Mouse (Mus musculus) monocyte, adult 5-6 weeks (primary cell): ENCODE results near the gene Cdh4. TPM values are rescaled to one million over a fixed set of nuclear protein-coding genes. Genes with fewer than 3 reads are reported as not detected.

ENCODE experiments used
- ATAC-seq: fragments of 153-309, 156-312 bp; replicated peaks from 2 replicates; pipeline ENCODE4 v1.8.0; 2017; ENCODE audit warnings: mild to moderate bottlenecking; ENCODE audit not compliant: low TSS enrichment, insufficient number of reproducible peaks, severe bottlenecking, poor library complexity, low FRiP score
- total RNA-seq: library from RNA; stranded (forward); fragments of 200-1000, 200-491, 200-594 nt; gene quantifications from 3 replicates; pipeline ENCODE4 v1.2.3, GENCODE M21; 2017

Gene Cdh4
- total RNA-seq, 1 experiment from 2014 or later, result not detected

DNA sequence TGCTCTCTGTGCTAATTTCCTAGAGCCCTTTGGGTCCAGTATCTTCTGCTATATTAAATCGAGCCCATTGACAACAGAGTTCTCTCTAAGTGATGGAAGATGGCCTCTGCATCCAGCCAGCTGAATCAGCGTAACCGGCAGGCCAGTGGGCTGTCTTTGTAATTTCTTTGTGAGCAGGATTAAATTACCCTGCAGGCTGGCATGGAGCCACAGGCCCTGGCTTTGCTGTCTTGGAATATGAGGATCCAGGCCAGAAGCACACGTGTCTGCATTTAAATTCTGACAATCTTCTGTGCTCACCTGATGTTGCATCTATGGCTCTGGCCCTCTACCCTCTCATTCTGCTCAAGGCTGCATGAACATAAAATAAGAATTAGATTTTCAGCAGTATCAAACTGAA is 17.0 kb downstream of the Cdh4 start:
- ATAC-seq, result no peak

DNA sequence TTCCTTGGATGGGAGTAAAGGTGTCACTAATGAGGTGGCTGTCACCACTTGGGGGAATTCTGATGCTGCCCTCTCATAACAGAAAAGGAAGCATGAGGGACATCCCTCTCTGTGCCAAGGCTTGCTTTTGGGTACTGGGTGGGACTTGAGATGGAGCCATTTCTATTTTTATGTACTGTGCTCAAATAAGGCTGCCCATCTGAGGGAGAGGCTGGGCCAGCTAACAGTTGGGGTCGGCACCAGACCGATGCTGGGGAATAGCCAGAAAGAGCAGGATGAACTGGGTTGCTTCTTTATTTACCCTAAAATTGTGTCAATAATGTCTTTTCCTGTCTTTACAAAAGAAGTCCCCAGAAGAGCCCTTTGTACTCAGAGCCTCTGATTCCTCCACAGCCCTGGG is 17.4 kb downstream of the Cdh4 start:
- ATAC-seq, result no peak

DNA sequence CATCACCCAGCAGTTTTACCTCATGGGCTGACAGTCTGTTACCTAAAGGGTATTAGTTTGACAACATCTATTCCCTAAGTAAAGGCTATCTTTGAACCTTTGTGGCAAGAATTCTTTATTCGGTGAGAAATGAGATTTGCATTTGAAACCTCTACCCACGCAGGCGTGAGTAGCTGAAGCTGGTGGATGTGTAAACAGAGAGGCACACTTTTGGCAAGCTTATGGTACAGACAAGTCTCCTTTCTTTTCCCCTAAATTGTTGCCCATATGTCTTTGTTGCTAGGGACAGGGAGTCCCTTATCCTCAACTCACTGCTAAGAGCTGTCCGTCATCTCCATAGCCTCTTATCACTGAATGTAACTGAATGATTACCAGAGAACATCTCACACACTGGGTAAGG is 21.3 kb downstream of the Cdh4 start:
- no peak for ATAC-seq

DNA sequence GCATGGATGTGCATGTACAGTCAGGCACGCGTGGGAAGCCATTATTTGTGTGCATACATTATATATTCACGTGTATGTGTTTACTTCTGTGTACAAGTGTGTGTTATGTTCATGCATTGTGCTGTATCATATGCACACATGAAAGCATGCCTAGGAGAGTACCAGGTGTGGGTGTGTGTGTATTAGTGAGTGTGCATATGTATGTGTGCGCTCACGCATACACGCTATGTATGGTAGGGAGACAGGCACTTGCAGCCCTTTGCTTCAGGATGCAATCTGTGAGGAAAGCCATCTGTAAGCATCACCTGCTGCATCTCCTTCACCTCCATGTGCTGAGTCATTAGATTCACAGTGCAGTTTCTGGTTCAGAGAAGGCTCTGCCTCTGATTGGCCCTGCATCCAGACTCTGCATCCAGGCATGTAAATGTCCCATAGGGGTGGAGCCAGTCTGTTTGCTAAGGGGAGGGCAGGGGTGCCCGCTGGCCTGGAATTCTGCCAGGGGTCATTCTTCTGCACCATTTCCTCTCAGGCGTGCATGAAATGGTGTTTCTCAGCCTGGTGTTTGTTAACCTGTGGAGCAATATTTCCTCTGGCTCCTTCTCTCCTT is 25.7 kb downstream of the Cdh4 start:
- no peak for ATAC-seq

DNA sequence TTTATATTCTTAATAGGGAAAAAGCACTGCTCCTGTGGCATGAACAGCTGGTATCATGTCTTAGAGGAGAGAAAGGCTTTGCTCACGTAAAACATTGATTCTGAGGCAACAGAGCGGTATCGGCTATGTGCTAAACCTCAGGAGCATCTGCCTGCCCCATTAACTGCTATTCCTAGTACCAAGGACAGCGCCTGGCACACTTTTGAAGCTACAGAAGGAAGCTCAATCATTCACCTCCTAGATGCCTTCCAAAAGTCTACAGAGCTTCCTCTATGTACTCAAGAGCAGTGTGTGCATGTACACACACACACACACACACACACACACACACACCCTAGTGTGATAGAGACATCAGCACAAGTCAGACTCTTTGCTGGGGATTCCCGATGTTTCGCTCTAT is 34.4 kb downstream of the Cdh4 start:
- ATAC-seq, result no peak

DNA sequence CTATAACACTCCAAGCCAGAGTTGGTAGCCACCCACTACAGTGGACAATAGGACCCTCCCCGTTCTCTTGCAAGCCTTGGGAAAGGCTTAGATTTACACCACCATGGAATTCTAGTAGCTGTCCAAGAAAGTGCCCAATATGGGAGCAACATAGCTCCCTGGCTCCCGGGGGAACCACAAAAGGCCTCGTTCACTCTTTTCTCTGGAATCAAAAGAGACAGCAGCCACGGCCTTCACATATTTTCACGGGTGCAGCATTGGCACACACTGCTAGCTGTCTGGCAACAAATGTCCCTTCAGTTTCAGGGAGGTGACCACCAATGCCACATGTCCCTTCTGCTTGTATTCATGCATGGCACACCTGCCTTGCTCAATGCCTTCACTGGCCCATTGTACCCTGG is 38.6 kb downstream of the Cdh4 start:
- no peak for ATAC-seq

DNA sequence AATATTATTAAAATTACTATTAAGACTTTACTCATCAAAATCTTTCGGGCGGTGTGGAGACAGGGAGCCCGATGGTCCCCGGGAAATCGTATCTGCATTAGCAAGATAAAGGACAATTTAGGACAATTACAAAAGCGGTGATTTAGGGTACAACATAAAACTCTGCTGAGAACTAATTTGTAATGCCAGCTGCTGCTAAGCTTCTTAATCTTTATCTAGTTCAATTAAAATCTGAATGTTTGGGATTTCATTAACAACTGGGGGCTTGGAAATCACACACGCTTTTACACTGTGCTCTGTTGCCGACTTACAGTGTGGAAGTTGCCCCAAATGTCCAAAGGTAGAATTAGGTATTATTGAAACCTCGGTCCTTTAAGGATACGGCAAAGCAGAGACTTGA is 39.1 kb downstream of the Cdh4 start:
- no peak for ATAC-seq

DNA sequence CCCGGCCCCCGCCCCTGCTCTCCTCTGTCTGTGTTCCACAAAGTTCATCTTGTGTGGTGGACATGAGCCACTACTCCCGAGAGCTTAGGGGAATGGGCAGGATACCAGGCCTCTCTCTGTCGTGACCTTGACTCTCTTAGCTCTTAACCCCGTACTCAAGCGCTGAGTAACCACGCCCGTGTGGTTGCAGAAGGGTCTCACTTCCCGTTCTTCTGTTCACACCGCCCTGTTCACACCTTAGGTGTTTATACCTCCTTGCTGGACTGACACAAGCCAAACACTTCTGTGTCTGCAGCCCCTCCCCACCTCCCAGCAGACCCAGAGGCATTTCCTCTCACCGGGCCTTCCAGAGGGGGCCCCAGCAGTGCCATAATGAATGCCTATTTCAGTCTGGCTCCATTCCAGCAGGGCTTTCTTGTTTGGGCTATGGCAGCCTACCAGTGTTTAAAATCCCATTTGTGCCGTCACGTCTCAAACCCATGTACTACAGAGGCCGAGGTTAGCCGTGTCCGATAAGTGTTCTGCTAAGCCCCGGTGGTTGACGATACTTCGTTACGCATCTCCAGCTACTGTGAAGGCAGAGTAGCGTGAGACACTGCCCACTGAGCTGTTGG is 46.4 kb downstream of the Cdh4 start:
- no peak for ATAC-seq

DNA sequence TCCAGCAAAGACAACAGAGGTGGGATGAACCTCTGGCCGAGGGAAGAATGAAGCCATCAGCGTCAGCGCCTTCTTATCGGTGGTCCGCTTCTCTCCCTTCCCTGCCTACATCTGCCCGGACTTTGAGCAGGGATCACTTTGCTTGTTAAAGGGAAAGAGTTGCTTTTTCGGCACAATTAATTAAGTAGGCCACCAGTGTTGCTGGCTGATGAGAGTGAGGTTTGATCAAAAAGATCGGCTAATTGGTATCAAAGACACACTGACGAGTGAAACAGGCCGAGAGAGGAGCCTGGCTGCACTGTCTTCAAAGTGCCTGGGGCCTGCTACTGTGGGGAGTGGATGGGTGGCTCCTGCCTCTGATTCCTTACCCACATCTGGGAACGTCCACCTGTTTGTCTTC is 49.7 kb downstream of the Cdh4 start:
- no peak for ATAC-seq

DNA sequence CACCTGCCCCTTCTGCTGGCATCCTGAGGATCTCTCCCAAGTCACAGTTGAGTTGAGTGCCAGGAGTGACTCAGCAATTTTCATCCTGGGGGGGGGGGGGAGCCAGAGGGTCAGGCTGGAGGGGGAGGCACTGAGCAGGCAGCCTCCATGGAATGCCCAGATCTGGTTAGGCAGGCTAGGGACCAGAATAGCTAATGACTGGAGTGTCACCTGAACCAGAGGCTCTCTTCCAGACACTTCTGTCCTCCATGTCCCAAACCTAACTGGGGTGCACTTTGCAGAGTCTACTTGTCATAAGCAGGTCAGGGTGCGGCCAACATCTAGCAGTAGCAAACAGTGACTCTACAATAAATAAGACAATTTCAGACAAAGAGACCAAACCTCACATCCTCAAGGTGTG is 52.0 kb downstream of the Cdh4 start:
- ATAC-seq, result no peak

DNA sequence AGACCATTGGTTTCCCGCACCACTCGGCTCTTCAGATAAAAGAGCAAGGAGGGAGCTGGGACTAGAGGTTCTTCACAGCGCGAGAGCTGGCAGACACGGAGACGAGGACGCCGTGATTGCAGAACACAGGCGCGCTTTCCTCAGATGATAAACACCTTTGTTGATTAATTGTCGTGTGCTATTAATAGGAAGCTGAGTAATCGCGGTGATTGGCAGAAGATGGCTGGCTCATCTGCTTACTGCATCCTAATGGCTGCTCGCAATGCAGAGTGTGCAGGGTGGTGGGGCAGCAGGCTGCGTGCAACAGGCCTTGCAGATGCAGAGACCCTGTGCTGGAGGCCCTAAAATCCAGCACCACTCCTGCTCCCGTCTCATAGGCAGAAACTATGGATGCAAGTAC is 68.2 kb downstream of the Cdh4 start:
- ATAC-seq, result no peak

DNA sequence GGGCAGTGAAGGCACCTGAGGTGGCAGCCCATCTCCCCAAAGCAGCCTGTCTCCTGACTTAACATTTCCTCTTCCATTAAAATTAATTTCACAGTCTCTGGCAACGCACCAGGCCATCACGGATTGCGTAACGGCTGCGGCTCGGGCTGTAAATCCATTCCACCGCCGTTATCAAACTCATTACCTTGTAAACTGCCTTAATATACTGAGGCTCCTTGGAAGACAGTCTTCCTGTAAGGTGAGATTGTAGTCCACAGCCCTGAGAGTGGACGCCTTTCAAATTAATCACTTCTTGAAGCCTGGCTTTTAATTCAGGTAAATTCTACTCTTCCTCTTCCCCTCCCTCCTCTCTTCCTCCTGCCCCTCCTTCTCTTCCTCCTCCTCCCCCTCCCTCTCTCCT is 74.3 kb downstream of the Cdh4 start:
- no peak for ATAC-seq

DNA sequence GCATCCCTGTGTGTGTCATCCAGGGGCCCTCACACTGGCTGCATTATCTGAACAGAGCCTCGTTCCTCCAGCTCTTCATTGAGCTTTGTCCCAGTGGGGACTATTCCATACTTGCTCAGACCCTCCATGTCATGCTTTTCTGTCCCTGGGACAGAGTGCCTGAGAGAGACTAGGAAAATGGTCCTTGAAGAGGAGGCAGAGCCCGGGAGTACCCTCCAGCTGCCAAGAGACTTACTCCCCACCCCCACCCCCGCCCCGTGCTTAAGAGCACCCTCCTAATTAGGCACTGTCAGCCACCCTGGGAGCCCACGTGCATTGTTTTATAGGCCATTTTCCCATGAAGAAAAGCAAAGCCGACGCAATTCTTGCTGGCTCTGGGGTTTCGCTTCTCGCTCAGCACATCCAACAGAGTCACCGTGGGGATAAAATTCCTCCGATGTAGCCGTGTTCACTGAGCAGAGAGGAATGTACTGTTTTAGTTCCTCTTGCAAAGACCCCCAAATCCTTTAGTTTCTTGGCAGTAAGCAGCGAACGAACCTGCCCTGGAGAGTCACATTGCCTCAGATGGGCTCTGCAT is 76.3 kb downstream of the Cdh4 start:
- no peak for ATAC-seq

DNA sequence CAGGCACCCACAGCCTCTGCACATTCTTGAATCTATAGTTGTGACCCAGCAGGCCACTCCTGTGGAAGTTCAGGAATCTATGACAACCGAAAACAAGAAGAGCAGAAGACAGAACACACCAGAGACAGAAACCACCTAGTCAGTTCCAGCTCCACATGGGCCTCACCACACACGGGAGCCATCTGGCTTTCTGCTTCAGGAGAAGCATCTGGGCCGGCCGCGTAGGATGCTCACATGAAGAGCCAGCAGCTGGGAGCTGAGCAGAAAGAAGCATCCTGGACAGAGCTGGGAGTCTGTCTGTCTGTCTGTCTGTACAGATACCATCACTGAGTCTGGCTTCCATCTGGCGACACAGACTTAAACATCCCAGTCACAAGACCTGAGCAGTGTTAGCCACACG is 76.9 kb downstream of the Cdh4 start:
- ATAC-seq, result no peak

DNA sequence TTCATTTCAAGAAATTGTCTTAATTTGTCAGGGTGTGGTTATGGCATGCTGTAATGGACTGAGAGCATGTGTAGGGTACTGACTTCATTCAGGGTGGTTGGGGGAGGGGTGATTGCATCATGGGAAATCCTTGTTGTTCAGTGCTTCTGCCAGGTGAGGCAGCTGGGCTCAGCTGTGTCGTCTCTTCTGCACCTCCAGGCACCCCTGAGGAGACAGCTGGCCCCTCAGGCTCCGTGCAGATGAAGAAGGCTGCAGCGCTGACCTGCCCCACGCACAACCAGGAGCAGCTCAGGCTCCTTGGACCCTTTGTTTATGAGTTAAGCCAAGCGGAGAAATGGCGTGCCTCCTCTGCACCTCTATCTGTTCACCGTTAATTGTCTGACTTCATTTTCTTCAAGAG is 77.7 kb downstream of the Cdh4 start:
- no peak for ATAC-seq

DNA sequence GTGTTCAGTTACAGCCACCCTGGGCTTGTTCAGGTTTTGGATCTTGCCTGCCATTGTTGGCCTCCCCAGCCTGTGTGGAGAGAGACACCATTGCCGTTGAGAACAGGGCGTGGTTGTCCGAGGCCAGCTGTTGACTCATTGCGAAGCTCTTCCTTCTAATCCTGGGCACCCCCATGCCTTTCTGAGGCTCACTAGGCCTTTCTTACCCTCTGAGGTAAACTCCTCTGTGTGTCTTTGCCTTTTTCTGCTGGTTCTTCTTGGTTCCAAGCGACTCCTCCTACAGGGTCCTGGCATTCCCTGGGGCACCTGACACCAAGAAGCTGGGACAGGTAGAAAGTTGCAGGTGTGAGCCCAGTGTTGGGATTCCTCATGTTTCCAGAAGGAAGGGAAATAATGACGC is 78.7 kb downstream of the Cdh4 start:
- ATAC-seq, result no peak

DNA sequence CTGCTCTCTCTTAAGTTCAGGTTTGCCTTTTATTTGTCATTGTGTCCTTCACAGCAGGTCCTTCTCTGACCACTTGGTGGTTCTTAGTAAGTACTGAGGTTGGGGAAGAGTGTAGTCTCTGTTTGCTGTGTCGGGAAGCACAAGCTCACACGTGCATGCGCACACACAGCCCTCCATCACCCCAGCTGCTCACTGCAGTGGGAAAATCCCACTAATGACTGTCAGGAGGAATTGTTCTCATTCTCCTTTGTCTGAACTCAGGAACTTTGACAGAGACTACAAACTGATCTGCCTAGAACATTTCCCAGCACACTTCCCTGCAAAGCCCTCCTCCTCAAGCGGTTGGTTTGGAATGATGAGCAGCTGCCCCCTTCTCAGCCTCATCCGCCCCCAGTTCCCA is 79.2 kb downstream of the Cdh4 start:
- ATAC-seq, result no peak

DNA sequence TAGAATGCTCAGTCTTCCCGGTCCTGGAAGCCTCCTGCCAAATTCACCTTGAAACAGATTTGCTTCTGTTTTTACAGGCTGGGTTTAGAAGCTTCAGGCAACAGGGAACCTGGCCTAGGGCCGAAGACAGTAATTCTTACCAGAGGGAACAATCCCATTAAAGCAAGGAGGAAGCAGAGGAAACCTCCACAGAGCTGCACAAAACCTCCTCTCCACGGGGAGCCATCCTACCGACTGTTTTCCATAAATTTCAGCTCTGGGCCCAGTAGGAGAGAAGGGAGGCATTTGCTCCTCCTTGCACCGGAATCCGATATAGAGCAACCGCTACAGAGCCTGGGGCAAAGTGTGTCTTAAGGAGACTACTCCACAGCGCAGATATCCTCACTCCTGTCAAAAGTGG is 79.9 kb downstream of the Cdh4 start:
- ATAC-seq, result no peak

DNA sequence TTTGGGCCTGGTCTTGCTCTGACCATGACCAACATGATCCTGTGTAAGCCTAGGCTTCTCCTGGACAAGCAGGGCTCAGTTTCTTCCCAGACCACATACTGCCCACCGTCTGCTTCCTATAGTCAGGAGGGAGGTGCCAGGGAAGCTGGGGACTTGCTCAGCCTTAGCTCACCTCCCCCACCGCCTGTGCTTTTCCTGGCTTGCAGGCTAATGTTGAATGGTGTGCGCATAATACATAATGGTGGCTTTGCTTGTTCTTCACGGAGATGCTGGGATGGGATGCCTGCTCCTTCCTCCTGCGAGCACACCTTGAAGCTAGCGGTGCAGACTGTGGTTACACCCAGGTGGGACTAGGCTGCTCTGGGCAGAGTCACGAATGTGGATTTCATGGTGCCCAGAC is 84.7 kb downstream of the Cdh4 start:
- ATAC-seq, result no peak

DNA sequence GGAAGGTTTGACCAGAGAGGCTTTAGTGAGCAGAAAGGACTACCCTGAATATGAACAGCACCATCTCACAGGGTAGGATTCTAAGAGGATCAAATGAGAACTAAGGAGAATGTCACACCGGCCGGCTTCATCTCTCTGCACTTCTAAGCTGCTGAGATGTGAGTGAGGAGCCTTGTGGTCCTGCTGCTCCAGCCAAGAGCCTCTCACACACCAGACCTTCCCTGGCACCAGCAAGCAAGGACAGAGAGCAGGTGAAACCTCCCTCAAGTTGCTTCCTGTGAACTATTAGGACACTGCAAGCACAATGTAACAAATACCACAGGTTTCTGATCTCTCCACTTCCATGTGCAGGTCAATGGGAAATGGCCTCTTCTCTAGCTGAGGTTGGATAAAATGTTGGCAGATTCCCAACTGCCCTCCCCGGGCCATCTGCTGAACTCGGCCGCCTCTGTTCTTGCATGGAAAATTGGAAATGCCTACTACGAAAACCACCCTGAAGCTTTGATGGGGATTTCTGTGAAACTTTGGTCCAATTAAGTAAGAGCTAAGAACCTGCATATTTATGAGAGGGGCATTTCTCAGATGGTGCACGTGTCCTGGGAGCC is 88.3 kb downstream of the Cdh4 start:
- no peak for ATAC-seq
